Comparison of ENCODE assay signal across 10 mouse cellular contexts in the genomic region with DNA sequence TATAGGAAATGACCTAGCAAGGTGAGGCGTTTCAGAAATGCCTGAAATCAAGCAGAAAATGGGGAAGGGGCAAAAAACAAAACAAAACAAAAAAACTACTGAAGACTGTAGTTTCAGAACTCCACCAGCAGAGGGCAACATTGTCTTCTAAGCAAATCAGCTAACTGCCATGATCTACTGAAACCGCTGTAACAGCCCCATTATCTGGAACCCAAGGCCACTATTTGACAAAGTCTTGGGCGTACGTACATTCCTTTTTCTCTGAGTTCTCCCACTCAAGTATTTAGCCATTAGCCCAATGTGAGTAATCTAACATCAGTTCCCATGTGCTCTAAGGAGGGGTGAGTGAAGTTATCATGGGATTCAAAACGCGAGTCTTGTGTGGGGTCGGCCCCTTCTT. TPM values are rescaled to one million over a fixed set of nuclear protein-coding genes. Genes with fewer than 3 reads are reported as not detected.
DNase-seq lines count a peak whose midpoint lies in the region; ATAC-seq and TF ChIP-seq lines count a peak whose summit lies in the region.
"Had no signal": no experiment of that assay in that cellular context is flagged by ENCODE, and none has a peak within 500 bp of the region (broad histone marks: within the 10 kb centered on the region; RNA-seq: fewer than 3 reads in every experiment).

No protein-coding gene starts in this region.

- 60% methylated on average over 7 of the region's 7 CpGs for WGBS in kidney, embryonic 15.5 days

- no peaks in the 10 kb centered on the region for H3K9me3 ChIP-seq in kidney, embryonic 15.5 days (replicated peaks)
- no peaks in the 10 kb centered on the region for H3K9me3 ChIP-seq in CH12.LX (replicated peaks; ENCODE audit: low read length)

- in situ Hi-C loops in CH12.LX (cut with MboI; ENCODE audit: low pct_ligation_motif_present, low pct_unique_long_range_greater_than_20kb, low sequenced_read_pairs) = no loop called here

- ATAC-seq in kidney, embryonic 15.5 days (replicated peaks; ENCODE audit: low FRiP score) = no peak

- H3K79me2 ChIP-seq in CH12.LX (replicated peaks; ENCODE audit: control insufficient read depth, extremely low read depth, insufficient read depth, poor library complexity, severe bottlenecking) = no peaks in the 10 kb centered on the region

- DNase-seq in kidney, adult 9 months = peak; percentile 50
- DNase-seq in CH12.LX (ENCODE audit: extremely low read depth) (peak; percentile 60), adipocyte (ENCODE audit: low spot score) (peak; percentile 60)
- peak; percentile 17 for DNase-seq in fibroblast of lung, adult 2 months (ENCODE audit: low read depth)
- peak; percentile 47 for DNase-seq in lung, postnatal 10 days
- peak; percentile 46 for DNase-seq in thymus, postnatal 14 days
- DNase-seq in urinary bladder, postnatal 4 days (ENCODE audit: low spot score in 2 of 2) = no peak

- H3K27me3 ChIP-seq in kidney, embryonic 15.5 days = no peaks in the 10 kb centered on the region
- H3K27me3 ChIP-seq in CH12.LX (replicated peaks) = no peaks in the 10 kb centered on the region

- no peak for TF ChIP-seq POLR2A in CH12.LX (IDR thresholded peaks at IDR 0.05; ENCODE audit: low read depth, low read length)

- dilution Hi-C loops in CH12.LX (cut with MboI; ENCODE audit: extremely low pct_ligation_motif_present, extremely low pct_unique_long_range_greater_than_20kb, low sequenced_read_pairs) = no loop called here

- H3K36me3 ChIP-seq in kidney, embryonic 15.5 days = no peaks in the 10 kb centered on the region
- no peaks in the 10 kb centered on the region for H3K36me3 ChIP-seq in CH12.LX (replicated peaks in 1 of 2; ENCODE audit: control insufficient read depth in 1 of 2, insufficient read depth in 1 of 2, low read length in 1 of 2)

- peak; percentile 80 to 90 for TF ChIP-seq CTCF in CH12.LX (conservative IDR thresholded peaks at IDR 0.05 in 1 of 2, IDR thresholded peaks at IDR 0.05 in 1 of 2; ENCODE audit: low read depth in 2 of 2, low read length in 2 of 2)

- peaks cover under 1% of the 10 kb centered on the region; the same call in 1 of the 2 replicates for H3K4me1 ChIP-seq in kidney, embryonic 15.5 days
- peaks cover 3 to 19% of the 10 kb centered on the region in 2 experiments for H3K4me1 ChIP-seq in CH12.LX (ENCODE audit: control insufficient read depth in 1 of 2, insufficient read depth in 2 of 2)

- peak; percentile 91 for TF ChIP-seq RAD21 in CH12.LX (IDR thresholded peaks at IDR 0.05; ENCODE audit: low read depth, low read length)

- H3K4me2 ChIP-seq in kidney, embryonic 15.5 days = no peak overlapping the region
- H3K4me2 ChIP-seq in CH12.LX (ENCODE audit: insufficient read depth, low read depth, poor library complexity, severe bottlenecking) = peak overlapping the region; percentile 59; the same call in 1 of the 2 replicates

- H3K27ac ChIP-seq in kidney, embryonic 15.5 days = no peak overlapping the region
- no peak overlapping the region for H3K27ac ChIP-seq in CH12.LX (ENCODE audit: insufficient read depth, low read depth)
- H3K27ac ChIP-seq: macrophage had no signal

- no peak for TF ChIP-seq EP300 in CH12.LX (IDR thresholded peaks at IDR 0.05; ENCODE audit: low read length)

- no peak overlapping the region for H3K4me3 ChIP-seq in kidney, embryonic 15.5 days (replicated peaks)
- H3K4me3 ChIP-seq in CH12.LX (replicated peaks in 1 of 3; ENCODE audit: low read depth in 2 of 3, low read length in 2 of 3, poor library complexity in 1 of 3) = no peak overlapping the region

- H3K9ac ChIP-seq in kidney, embryonic 15.5 days = no peak overlapping the region
- no peak overlapping the region for H3K9ac ChIP-seq in CH12.LX (ENCODE audit: insufficient read depth, low read depth)

TF ChIP-seq in CH12.LX, 34 proteins besides CTCF, POLR2A, EP300 and RAD21:
- TF ChIP-seq HCFC1 (IDR thresholded peaks at IDR 0.05; ENCODE audit: low read depth, low read length) = no peak
- peak; percentile 55 for TF ChIP-seq ZNF384 (IDR thresholded peaks at IDR 0.05; ENCODE audit: low read depth, low read length)
- TF ChIP-seq SMC3 (IDR thresholded peaks at IDR 0.05; ENCODE audit: low read depth, low read length) = peak; percentile 85
- 0 out of 2 replicates have a peak, but pooled peaks have one; percentile 36 for TF ChIP-seq MYC (IDR thresholded peaks at IDR 0.05; ENCODE audit: low read depth, low read length)
- no peak; the same call in 1 of the 2 replicates for TF ChIP-seq ZC3H11A (IDR thresholded peaks at IDR 0.05; ENCODE audit: low read depth, low read length)
- 0 out of 2 replicates have a peak, but pooled peaks have one; percentile 7 for TF ChIP-seq IRF4 (IDR thresholded peaks at IDR 0.05; ENCODE audit: low read depth, low read length)

RNA-seq across cellular contexts. Expression of a gene that starts 11.4 kb away (rescaled TPM):
- polyA plus RNA-seq in kidney, embryonic 15.5 days (2015; fragmentation: Nextera tagmentation; extraction: Ambion mirVana) = not detected in 2 replicates
- total RNA-seq in CH12.LX (2012; rRNA removed) (not detected in 2 replicates), CH12.LX (2014; rRNA removed) (not detected in 2 replicates)
- not detected in 2 replicates for polyA plus RNA-seq in CH12.LX (2012; ENCODE audit: insufficient read length, low read depth)
- polyA plus RNA-seq: frontal cortex, adult 2 months; macrophage had no signal

RNA-seq across cellular contexts. Expression of a gene that starts 30.0 kb away (rescaled TPM):
- polyA plus RNA-seq in kidney, embryonic 15.5 days (2015; fragmentation: Nextera tagmentation; extraction: Ambion mirVana) = 446 and 449 TPM in 2 replicates
- total RNA-seq in CH12.LX (2012; rRNA removed) (218 and 234 TPM in 2 replicates), CH12.LX (2014; rRNA removed) (455 and 462 TPM in 2 replicates)
- 504 and 522 TPM in 2 replicates for polyA plus RNA-seq in CH12.LX (2012; ENCODE audit: insufficient read length, low read depth)

RNA-seq across cellular contexts. Expression of a gene that starts 52.1 kb away (rescaled TPM):
- polyA plus RNA-seq in kidney, embryonic 15.5 days (2015; fragmentation: Nextera tagmentation; extraction: Ambion mirVana) = 0.12 and 0.16 TPM in 2 replicates
- total RNA-seq in CH12.LX (2012; rRNA removed) (0.17 and 0.29 TPM in 2 replicates), CH12.LX (2014; rRNA removed) (not detected in 2 replicates)
- 0.10 TPM in 1 of 2 replicates, not detected in the other for polyA plus RNA-seq in CH12.LX (2012; ENCODE audit: insufficient read length, low read depth)

Comparison
In these comparisons a context has a peak if more than half of its experiments do, and no peak if none do; other contexts are left out.
1. DNase-seq: peak in kidney, adult 9 months (single experiment), CH12.LX (single experiment), adipocyte (single experiment), fibroblast of lung, adult 2 months (single experiment), lung, postnatal 10 days (single experiment) and thymus, postnatal 14 days (single experiment); none in urinary bladder, postnatal 4 days (0 of 2).